In genomic region chr8:125926636-125927035, GRCm38 (mm10) we compare ENCODE assay signal across 35 mouse cellular contexts. TPM values are rescaled to one million over a fixed set of nuclear protein-coding genes. Genes with fewer than 3 reads are reported as not detected.
"Had no signal": no experiment of that assay in that cellular context is flagged by ENCODE, and none has a peak within 500 bp of the region (broad histone marks: within the 10 kb centered on the region; RNA-seq: fewer than 3 reads in every experiment).

No protein-coding gene starts in this region.

- H3K4me1 ChIP-seq: heart, embryonic 10.5 days; heart, embryonic 13.5 days; heart, embryonic 15.5 days; hindbrain, embryonic 10.5 days; hindbrain, embryonic 12.5 days; hindbrain, embryonic 13.5 days; hindbrain, embryonic 15.5 days; intestine, embryonic 15.5 days had no signal

- ATAC-seq: hindbrain, embryonic 16.5 days; hindbrain, postnatal 0 days; inflammation-experienced regulatory T-cells, adult 6 months; intestine, embryonic 15.5 days; intestine, embryonic 16.5 days; intestine, postnatal 0 days had no signal

- H3K4me3 ChIP-seq: heart, embryonic 10.5 days; heart, embryonic 12.5 days; heart, embryonic 13.5 days; heart, embryonic 15.5 days; hindbrain, embryonic 10.5 days; hindbrain, embryonic 12.5 days; hindbrain, embryonic 13.5 days; hindbrain, embryonic 15.5 days; intestine, embryonic 15.5 days; kidney, embryonic 15.5 days; layer of hippocampus, adult 2 months had no signal

- H3K27me3 ChIP-seq: heart, embryonic 12.5 days; heart, embryonic 13.5 days; heart, embryonic 15.5 days; hindbrain, embryonic 12.5 days; hindbrain, embryonic 15.5 days; intestine, embryonic 15.5 days; kidney, embryonic 15.5 days had no signal

- H3K36me3 ChIP-seq: heart, embryonic 10.5 days; heart, embryonic 12.5 days; heart, embryonic 13.5 days; heart, embryonic 15.5 days; hindbrain, embryonic 10.5 days; hindbrain, embryonic 12.5 days; hindbrain, embryonic 13.5 days; hindbrain, embryonic 15.5 days; intestine, embryonic 15.5 days had no signal

- H3K9ac ChIP-seq: heart, embryonic 12.5 days; heart, embryonic 13.5 days; heart, embryonic 15.5 days; hindbrain, embryonic 12.5 days; hindbrain, embryonic 13.5 days; hindbrain, embryonic 14.5 days; hindbrain, embryonic 15.5 days; intestine, embryonic 15.5 days; kidney, embryonic 15.5 days had no signal

- H3K9me3 ChIP-seq: heart, embryonic 10.5 days; heart, embryonic 12.5 days; heart, embryonic 13.5 days; heart, embryonic 15.5 days; hindbrain, embryonic 10.5 days; hindbrain, embryonic 12.5 days; hindbrain, embryonic 13.5 days; hindbrain, embryonic 15.5 days; intestine, embryonic 15.5 days; kidney, embryonic 15.5 days had no signal

- H3K4me2 ChIP-seq: heart, embryonic 11.5 days; heart, embryonic 12.5 days; heart, embryonic 13.5 days; heart, embryonic 15.5 days; hindbrain, embryonic 12.5 days; hindbrain, embryonic 13.5 days; hindbrain, embryonic 14.5 days; hindbrain, embryonic 15.5 days; intestine, embryonic 15.5 days; kidney, embryonic 15.5 days had no signal

- H3K27ac ChIP-seq: heart, embryonic 10.5 days; heart, embryonic 13.5 days; heart, embryonic 15.5 days; hindbrain, embryonic 10.5 days; hindbrain, embryonic 12.5 days; hindbrain, embryonic 13.5 days; hindbrain, embryonic 14.5 days; hindbrain, embryonic 15.5 days; hindbrain, postnatal 0 days; intestine, embryonic 15.5 days; kidney, embryonic 15.5 days; kidney, postnatal 0 days; layer of hippocampus, adult 2 months had no signal

- DNase-seq: heart, postnatal 10 days; heart, postnatal 14 days; heart, postnatal 36 days; heart, postnatal 4 days; kidney, adult 11 months; kidney, adult 18-20 months; kidney, adult 2 months; kidney, adult 8-10 months; kidney, adult 9 months; kidney, postnatal 10 days; kidney, postnatal 14 days; kidney, postnatal 25 days; kidney, postnatal 36 days; kidney, postnatal 4 days; layer of hippocampus, adult 9-11 months; layer of hippocampus, postnatal 36 days had no signal

RNA-seq across cellular contexts. Expression of gene Map3k21, which starts 16.4 kb away (rescaled TPM):
- polyA plus RNA-seq: inflammation-experienced regulatory T-cells, adult 6 months had no signal
